Mouse (Mus musculus) olfactory bulb, adult 2 months (tissue): ENCODE measurements around the gene Disp3.

Source experiments
- CTCF ChIP-seq: fragments of 200-500 bp; IDR thresholded peaks from 2 replicates; pipeline ENCODE4 v1.5.1; 2012; ENCODE audit warnings: low read depth, mild to moderate bottlenecking, low read length, moderate library complexity; ENCODE audit not compliant: insufficient read depth
- POLR2A ChIP-seq: fragments of 200-500 bp; IDR thresholded peaks from 2 replicates; pipeline ENCODE4 v1.6.1; 2012; ENCODE audit warnings: mild to moderate bottlenecking, low read depth, low read length, moderate library complexity; ENCODE audit not compliant: insufficient read depth

- no peak for TF ChIP-seq POLR2A
- TF ChIP-seq CTCF = no peak
These were observed 64.8 kb downstream of the Disp3 start for GRCm38 (mm10) chr4:148222983-148223382.
